Mouse (Mus musculus): ENCODE data around the gene Rit1.
"Not testable (repeated sequence)": the region's sequence is repeated elsewhere in the genome, so short reads cannot be mapped to it uniquely, and the experiment has no call there.

The Rit1 gene

DNA sequence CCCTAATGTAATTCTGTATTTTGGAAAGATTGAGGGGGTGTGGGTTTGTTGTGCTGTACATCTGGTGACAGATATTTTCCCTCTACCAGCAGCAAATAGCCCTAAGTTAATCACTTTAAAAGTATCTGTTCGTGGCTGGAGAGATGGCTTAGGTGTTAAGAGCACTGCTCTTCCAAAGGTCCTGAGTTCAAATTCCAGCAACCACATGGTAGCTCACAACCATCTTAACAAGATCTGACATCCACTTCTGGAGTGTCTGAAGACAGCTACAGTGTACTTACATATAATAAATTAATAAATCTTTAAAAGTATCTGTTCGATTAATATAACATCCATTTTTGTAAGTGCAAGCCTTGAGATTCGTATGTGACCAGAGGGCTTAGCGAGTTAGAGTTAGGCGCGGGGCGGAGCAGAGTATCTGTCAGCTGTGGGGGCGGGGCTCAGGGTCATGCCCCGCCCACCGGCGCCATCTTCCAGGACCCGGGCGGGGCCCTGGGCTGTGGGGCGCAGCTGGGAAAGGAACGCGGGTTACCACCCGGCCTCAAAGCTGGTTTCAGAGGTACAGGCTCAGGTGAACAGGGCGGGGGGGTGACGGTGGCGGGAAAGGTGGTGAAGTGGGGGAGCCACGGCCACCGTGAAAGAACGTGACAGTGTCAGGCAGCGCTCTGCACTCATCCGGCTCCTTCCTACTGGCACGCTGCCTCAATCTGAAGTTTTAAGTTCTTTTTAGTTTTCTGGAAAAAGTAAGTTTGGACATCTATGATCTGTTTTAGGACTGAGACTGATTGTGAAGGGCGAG is at the start of gene Rit1:
Gene Rit1, plus strand, starts transcription at position 440 of the 799 bp plus-strand sequence.
- DNase-seq (ENCODE audit: low read depth, low spot score): peak; percentile 87

- DNase-seq (ENCODE audit: low read depth, low spot score): peak; percentile 92
Measured at GRCm38 (mm10) chr3:88677399-88677798, 39.2 kb upstream of the Rit1 start.

DNA sequence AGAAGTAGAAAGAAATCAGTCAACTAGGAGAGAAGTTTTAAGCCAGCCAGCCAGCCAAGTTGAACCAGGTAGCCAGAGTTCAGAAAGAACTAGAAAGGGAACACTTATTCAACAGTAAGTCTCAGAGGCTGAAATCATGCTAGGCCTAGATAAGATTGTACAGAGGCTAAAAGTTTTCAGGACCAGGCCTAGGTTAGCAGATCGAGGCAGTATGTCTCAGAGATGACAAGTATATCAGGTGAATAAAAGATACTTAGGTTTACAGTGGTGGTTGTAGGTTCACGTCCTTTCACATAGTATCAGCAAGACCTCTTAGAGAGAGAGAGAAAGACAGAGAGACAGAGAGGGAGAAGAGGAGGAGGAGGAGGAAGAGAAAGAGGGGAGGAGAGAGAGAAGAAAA is 32.8 kb upstream of the Rit1 start:
- no peak for DNase-seq (ENCODE audit: low read depth, low spot score)

DNA sequence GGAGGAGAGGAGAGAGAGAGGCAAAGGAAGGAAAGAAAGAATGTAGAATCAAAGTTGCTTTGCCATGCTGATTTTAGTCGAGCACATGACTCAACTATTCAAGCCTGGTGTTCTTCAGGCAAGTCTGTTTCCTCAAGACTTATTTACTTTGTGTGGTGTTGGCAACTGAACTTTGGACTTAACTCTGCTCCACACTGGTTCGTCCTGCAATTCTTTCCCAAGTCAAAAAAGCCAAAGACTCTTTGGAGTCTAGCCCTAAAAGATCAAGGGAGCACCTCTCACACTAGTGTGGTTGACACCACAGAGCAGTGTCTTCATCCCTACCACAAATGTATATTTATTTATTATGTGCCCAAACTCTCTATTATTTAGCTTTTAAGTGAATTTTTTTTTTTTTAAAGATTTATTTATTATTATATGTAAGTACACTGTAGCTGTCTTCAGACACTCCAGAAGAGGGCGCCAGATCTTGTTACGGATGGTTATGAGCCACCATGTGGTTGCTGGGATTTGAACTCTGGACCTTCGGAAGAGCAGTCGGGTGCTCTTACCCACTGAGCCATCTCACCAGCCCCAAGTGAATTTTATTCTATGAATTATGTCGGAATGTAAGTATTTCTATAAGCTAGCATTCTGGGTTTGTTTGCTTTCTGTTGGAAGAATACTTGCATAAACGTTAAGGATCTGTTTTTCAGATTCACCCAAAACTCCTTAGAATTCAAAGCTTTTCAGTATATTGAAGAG is 32.2 kb upstream of the Rit1 start:
- DNase-seq (ENCODE audit: low read depth, low spot score): no peak

- peak; percentile 99 for DNase-seq (ENCODE audit: low read depth, low spot score)
Measured at GRCm38 (mm10) chr3:88684980-88685941, 31.4 kb upstream of the Rit1 start, which contains the start of gene Khdc4. Gene Khdc4, plus strand, starts transcription at chr3:88685803.

GRCm38 (mm10) chr3:88685958-88686451 is 30.6 kb upstream of the Rit1 start:
- DNase-seq (ENCODE audit: low read depth, low spot score): peak; percentile 71

- DNase-seq (ENCODE audit: low read depth, low spot score): peak; percentile 47
Measured at GRCm38 (mm10) chr3:88686734-88687611, 29.7 kb upstream of the Rit1 start.

DNA sequence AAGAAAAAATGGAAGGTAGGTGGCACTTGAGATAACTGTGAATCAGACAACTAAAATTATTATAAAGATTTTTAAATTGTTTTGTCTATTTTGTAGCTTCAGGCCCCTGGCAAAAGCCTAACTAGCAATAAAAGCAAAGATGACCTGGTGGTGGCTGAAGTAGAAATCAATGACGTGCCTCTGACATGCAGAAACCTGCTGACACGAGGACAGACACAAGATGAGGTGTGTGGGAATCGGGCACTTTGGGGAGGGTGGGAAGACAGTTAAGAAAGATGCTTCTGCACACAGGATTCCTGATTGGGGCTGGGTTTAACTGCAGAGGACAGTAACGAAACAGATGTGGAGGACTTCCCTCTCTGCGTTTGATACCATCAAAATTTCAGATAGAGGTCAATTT is 27.6 kb upstream of the Rit1 start:
- DNase-seq (ENCODE audit: low read depth, low spot score): no peak

DNA sequence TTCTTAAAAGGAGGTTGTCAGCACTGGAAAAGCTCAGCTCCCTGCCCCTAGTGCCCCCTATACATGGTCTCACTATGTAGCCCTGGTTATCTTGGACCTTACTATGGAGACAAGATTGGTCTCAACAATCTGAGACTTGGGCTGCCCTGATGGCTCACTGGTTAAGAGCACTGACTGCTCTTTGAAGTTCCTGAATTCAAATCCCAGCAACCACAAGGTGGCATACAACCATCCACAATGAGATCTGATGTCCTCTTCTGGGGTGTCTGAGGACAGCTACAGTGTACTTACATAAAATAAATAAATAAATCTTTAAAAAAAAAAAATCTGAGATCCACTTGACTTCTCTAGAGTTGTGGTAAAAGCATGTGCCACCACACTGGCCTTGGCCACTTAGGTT is 21.1 kb upstream of the Rit1 start:
- DNase-seq (ENCODE audit: low read depth, low spot score): no peak

DNA sequence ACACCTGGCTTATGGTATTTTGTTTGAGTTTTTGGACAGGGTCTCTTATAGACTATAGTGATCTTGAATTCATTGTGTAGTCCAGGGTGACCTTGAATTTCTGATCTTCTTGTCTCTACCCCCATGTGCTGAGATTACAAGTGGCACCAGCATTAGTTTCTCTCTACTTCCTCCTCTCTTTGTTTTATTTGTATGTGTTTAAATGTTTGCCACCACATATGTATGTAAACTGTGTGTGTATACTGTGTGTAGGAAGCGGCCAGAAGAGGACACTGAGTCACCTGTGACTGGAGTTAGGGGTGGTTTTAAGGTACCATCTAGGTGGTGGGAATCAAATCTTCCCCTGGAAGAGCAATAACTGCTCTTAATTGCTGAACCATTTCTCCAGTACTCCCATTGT is 18.6 kb upstream of the Rit1 start:
- DNase-seq (ENCODE audit: low read depth, low spot score): no peak

DNA sequence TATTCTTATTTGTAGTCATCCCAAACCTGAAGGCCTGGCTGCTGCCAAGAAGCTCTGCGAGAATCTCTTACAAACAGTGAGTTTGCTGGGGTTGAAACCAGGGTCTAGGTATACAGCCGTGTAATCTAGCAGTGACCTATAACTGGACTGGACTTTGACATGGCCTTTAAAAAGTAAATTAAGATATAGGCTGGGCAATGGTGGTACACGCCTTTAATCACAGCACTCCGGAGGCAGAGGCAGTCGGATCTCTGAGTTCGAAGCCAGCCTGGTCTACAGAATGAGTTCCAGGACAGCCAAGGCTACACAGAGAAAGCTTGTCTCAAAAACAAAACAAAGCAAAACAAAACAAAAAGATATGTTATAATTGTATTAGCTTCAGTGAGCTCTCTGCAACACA is 17.8 kb upstream of the Rit1 start:
- no peak for DNase-seq (ENCODE audit: low read depth, low spot score)

DNA sequence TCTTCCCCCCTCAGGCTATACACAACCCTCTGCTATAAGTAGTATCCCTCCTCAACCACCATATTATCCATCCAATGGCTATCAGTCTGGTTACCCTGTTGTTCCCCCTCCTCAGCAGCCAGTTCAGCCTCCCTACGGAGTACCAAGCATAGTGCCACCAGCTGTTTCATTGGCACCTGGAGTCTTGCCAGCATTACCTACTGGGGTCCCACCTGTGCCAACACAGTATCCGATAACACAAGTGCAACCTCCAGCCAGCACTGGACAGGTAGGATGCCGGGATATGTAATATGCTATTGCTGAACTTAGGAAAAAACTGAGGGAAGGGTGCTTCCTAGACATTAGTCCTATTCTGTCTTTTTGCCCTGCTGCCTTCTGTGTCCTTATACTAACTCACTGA is 16.4 kb upstream of the Rit1 start:
- DNase-seq (ENCODE audit: low read depth, low spot score): no peak

DNA sequence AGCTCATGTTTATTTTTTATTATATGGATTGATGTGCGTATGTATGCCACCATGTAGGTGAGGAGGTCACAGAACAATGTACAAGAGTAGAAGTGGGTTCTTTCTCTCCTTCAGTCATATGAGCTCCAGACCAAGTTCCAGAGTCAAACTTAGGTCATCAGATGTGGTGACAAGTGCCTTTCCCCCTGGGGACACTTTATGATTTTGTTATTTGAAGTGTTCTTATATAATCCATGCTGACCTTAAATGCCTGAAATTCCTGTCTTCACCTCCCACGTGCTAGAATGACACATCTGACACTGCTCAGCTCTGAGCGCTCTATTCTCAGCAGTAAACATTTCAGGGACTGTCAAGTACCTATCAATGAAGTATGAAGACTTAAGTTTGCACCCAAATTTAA is 15.4 kb upstream of the Rit1 start:
- no peak for DNase-seq (ENCODE audit: low read depth, low spot score)

GRCm38 (mm10) chr3:88713709-88714108 is 2.9 kb upstream of the Rit1 start:
- DNase-seq (ENCODE audit: low read depth, low spot score): no peak

GRCm38 (mm10) chr3:88714725-88715124 is 1.9 kb upstream of the Rit1 start:
- no peak for DNase-seq (ENCODE audit: low read depth, low spot score)

GRCm38 (mm10) chr3:88715716-88716115 is 922 bp upstream of the Rit1 start:
- not testable (repeated sequence) for DNase-seq (ENCODE audit: low read depth, low spot score)

GRCm38 (mm10) chr3:88717198-88717798 is 660 bp downstream of the Rit1 start:
- DNase-seq (ENCODE audit: low read depth, low spot score): peak; percentile 63

GRCm38 (mm10) chr3:88717831-88718230 is 1.2 kb downstream of the Rit1 start:
- DNase-seq (ENCODE audit: low read depth, low spot score): peak; percentile 49

GRCm38 (mm10) chr3:88719098-88719497 is 2.5 kb downstream of the Rit1 start:
- peak; percentile 62 for DNase-seq (ENCODE audit: low read depth, low spot score)

GRCm38 (mm10) chr3:88736556-88736955 is 19.9 kb downstream of the Rit1 start:
- peak; percentile 73 for DNase-seq (ENCODE audit: low read depth, low spot score)

Data from 3T3-L1 (cell line).